Mouse (Mus musculus) forebrain, embryonic 14.5 days (tissue): ENCODE data around the gene Mettl1. TPM values are rescaled to one million over a fixed set of nuclear protein-coding genes. Genes with fewer than 3 reads are reported as not detected.

Source experiments
- ATAC-seq: fragments of 200-750 bp; cut with Nextera tagmentation; 2 replicates; pipeline ENCODE4 v1.8.0; 2017; ENCODE audit warnings: mild to moderate bottlenecking, moderate library complexity
- DNase-seq: peaks from one replicate; pipeline ENCODE4 v3.0.0-alpha.2; 2015; ENCODE audit warnings: low spot score
- H3K27ac ChIP-seq: fragments of 300-500 bp; sonication (generic); 2 replicates; pipeline ENCODE4 v1.5.1; 2014; ENCODE audit warnings: low read depth, mild to moderate bottlenecking, control low read depth, low read length, moderate library complexity
- H3K27me3 ChIP-seq: fragments of 300-500 bp; sonication (generic); replicated peaks from 2 replicates; pipeline ENCODE4 v1.6.1; 2014; ENCODE audit warnings: low read length, control low read depth, mixed read lengths; ENCODE audit not compliant: control insufficient read depth, insufficient read depth
- H3K36me3 ChIP-seq: fragments of 300-500 bp; sonication (generic); 2 replicates; pipeline ENCODE4 v1.6.1; 2014; ENCODE audit warnings: low read length, control low read depth; ENCODE audit not compliant: control insufficient read depth, insufficient read depth
- H3K4me1 ChIP-seq: fragments of 300-500 bp; sonication (generic); 2 replicates; pipeline ENCODE4 v1.6.1; 2014; ENCODE audit warnings: antibody characterized with exemption, low read length, control low read depth; ENCODE audit not compliant: control insufficient read depth, insufficient read depth
- H3K4me2 ChIP-seq: fragments of 300-500 bp; sonication (generic); 2 replicates; pipeline ENCODE4 v1.6.1; 2014; ENCODE audit warnings: mild to moderate bottlenecking, control low read depth, low read length
- H3K4me3 ChIP-seq: fragments of 300-500 bp; sonication (generic); 2 replicates; pipeline ENCODE4 v1.5.1; 2014; ENCODE audit warnings: low read depth, low read length, control low read depth
- H3K9ac ChIP-seq: fragments of 300-500 bp; sonication (generic); 2 replicates; pipeline ENCODE4 v1.6.1; 2014; ENCODE audit warnings: mild to moderate bottlenecking, low read length, control low read depth, moderate library complexity
- H3K9me3 ChIP-seq: fragments of 300-500 bp; sonication (generic); replicated peaks from 2 replicates; pipeline ENCODE4 v1.6.1; 2016; ENCODE audit warnings: low read length, control low read depth, mixed read lengths; ENCODE audit not compliant: control insufficient read depth
- WGBS: fragments of 180-500 bp; shearing (Covaris S2); extraction: QIAGEN DNeasy Blood & Tissue Kit; methylation state at CpG from one replicate; pipeline ENCODE4 v1.1.7; 2014; 5-methylcytosine and 5-hydroxymethylcytosine counted together
- polyA plus RNA-seq: library from polyadenylated mRNA; unstranded; fragments of >200 nt; fragmentation: Nextera tagmentation; extraction: Ambion mirVana; gene quantifications from 2 replicates; pipeline ENCODE4 v1.2.1, GENCODE M21; 2014

Gene Mettl1
- polyA plus RNA-seq, 1 experiment from 2014 or later, result 21.4 TPM

GRCm38 (mm10) chr10:127054646-127055045 is 13.4 kb downstream of the Mettl1 start:
- Histone ChIP-seq H3K9me3 (no peaks in the 10 kb centered on the region), H3K27ac (no peak overlapping the region), H3K4me1 (peaks cover 5% of the 10 kb centered on the region), H3K4me2 (no peak overlapping the region), H3K27me3 (peaks cover 18% of the 10 kb centered on the region), H3K36me3 (peaks cover 43% of the 10 kb centered on the region), H3K9ac (no peak overlapping the region), H3K4me3 (no peak overlapping the region)
- ATAC-seq (no peak), DNase-seq (no peak)
- WGBS, result 83% methylated on average over 4 of the region's 4 CpGs

- Histone ChIP-seq H3K4me2 (no peak overlapping the region), H3K27me3 (peaks cover 11% of the 10 kb centered on the region), H3K36me3 (peaks cover 43% of the 10 kb centered on the region), H3K4me1 (peaks cover 5% of the 10 kb centered on the region), H3K9me3 (no peaks in the 10 kb centered on the region), H3K4me3 (no peak overlapping the region), H3K9ac (no peak overlapping the region), H3K27ac (no peak overlapping the region)
- 92% methylated on average over 8 of the region's 8 CpGs for WGBS
- no peak for ATAC-seq
- DNase-seq, result no peak
These were observed 14.2 kb downstream of the Mettl1 start for GRCm38 (mm10) chr10:127055406-127055805.

- Histone ChIP-seq H3K27ac (no peak overlapping the region), H3K4me1 (peaks cover 14% of the 10 kb centered on the region), H3K9ac (no peak overlapping the region), H3K4me2 (no peak overlapping the region), H3K36me3 (peaks cover 43% of the 10 kb centered on the region), H3K9me3 (no peaks in the 10 kb centered on the region), H3K27me3 (peaks cover under 1% of the 10 kb centered on the region; the same call in 1 of the 2 replicates), H3K4me3 (no peak overlapping the region)
- DNase-seq, result no peak
- WGBS, result 94% methylated on average over 20 of the region's 20 CpGs
- ATAC-seq, result no peak
These were observed 15.3 kb downstream of the Mettl1 start for GRCm38 (mm10) chr10:127056490-127056889.

- peak; percentile 21; the same call in 1 of the 2 replicates for ATAC-seq
- Histone ChIP-seq H3K9me3 (no peaks in the 10 kb centered on the region), H3K4me1 (peaks cover 20% of the 10 kb centered on the region), H3K27me3 (no peaks in the 10 kb centered on the region), H3K27ac (no peak overlapping the region), H3K4me2 (peak overlapping the region; percentile 87), H3K4me3 (peak overlapping the region; percentile 89), H3K36me3 (peaks cover 43% of the 10 kb centered on the region), H3K9ac (peak overlapping the region; percentile 97)
- WGBS, result 1% methylated on average over 9 of the region's 9 CpGs
- DNase-seq, result peak; percentile 85
These were observed 16.9 kb downstream of the Mettl1 start for GRCm38 (mm10) chr10:127058161-127058560.

- Histone ChIP-seq H3K4me1 (peaks cover 20% of the 10 kb centered on the region), H3K4me2 (peak overlapping the region; percentile 87), H3K36me3 (peaks cover 40% of the 10 kb centered on the region), H3K27ac (0 out of 2 replicates have a peak overlapping the region, but pooled peaks have one; percentile 95), H3K4me3 (peak overlapping the region; percentile 89), H3K9me3 (no peaks in the 10 kb centered on the region), H3K27me3 (no peaks in the 10 kb centered on the region), H3K9ac (peak overlapping the region; percentile 97)
- DNase-seq (no peak), ATAC-seq (no peak)
- 6% methylated on average over 8 of the region's 8 CpGs for WGBS
These were observed 17.5 kb downstream of the Mettl1 start for GRCm38 (mm10) chr10:127058708-127059107.

GRCm38 (mm10) chr10:127059174-127059967 is 18.2 kb downstream of the Mettl1 start:
- peak; percentile 60 for DNase-seq
- peak overlapping the region; percentile 89 for H3K4me3 ChIP-seq
- H3K4me2 ChIP-seq, result peak overlapping the region; percentile 87

GRCm38 (mm10) chr10:127059968-127060916 is 19.0 kb downstream of the Mettl1 start, which contains the start of gene March9:
TSS of gene March9 (minus strand) at chr10:127060184.
- Histone ChIP-seq H3K27me3 (no peaks in the 10 kb centered on the region), H3K9me3 (no peaks in the 10 kb centered on the region), H3K4me3 (peak within 1 kb of the TSS; percentile 89), H3K27ac (peak within 1 kb of the TSS; percentile 95), H3K4me2 (peak within 1 kb of the TSS; percentile 87), H3K4me1 (peaks cover 26% of the 10 kb centered on the region), H3K9ac (peak within 1 kb of the TSS; percentile 97), H3K36me3 (peaks cover 33% of the 10 kb centered on the region)
- under 1% methylated on average over 42 of the region's 72 CpGs for WGBS
- peak; percentile 93 for DNase-seq
- peak; percentile 53 for ATAC-seq

More at GRCm38 (mm10) chr10:127059174-127059967, 18.2 kb downstream of the Mettl1 start:
- Histone ChIP-seq H3K27me3 (no peaks in the 10 kb centered on the region), H3K9ac (peak overlapping the region; percentile 97), H3K4me1 (peaks cover 20% of the 10 kb centered on the region), H3K27ac (peak overlapping the region; percentile 95), H3K36me3 (peaks cover 33% of the 10 kb centered on the region), H3K9me3 (no peaks in the 10 kb centered on the region)
- WGBS, result under 1% methylated on average over 58 of the region's 92 CpGs
- peak; percentile 8; the same call in 1 of the 2 replicates for ATAC-seq

- peak; percentile 49 for DNase-seq
- H3K9me3 ChIP-seq, result no peaks in the 10 kb centered on the region
- H3K27me3 ChIP-seq, result no peaks in the 10 kb centered on the region
- ATAC-seq, result no peak
- H3K4me3 ChIP-seq, result peak overlapping the region; percentile 89
- 10% methylated on average over 5 of the region's 5 CpGs for WGBS
- peak overlapping the region; percentile 97 for H3K9ac ChIP-seq
- peak overlapping the region; percentile 95 for H3K27ac ChIP-seq
- peaks cover 26% of the 10 kb centered on the region for H3K4me1 ChIP-seq
- peak overlapping the region; percentile 87 for H3K4me2 ChIP-seq
- peaks cover 33% of the 10 kb centered on the region for H3K36me3 ChIP-seq
These were observed 19.9 kb downstream of the Mettl1 start for GRCm38 (mm10) chr10:127061085-127061484.
